Mouse (Mus musculus) cerebellum, adult (tissue): ENCODE results near the gene Mfsd4a.
A peak's percentile ranks its signal among the peaks of the same experiment; 100 is the strongest.

Experiments
- ATAC-seq: cut with Nextera tagmentation; 2 replicates; pipeline ENCODE4 v1.9.2; 2017; ENCODE audit warnings: mild to moderate bottlenecking, moderate library complexity, mixed read lengths; ENCODE audit not compliant: insufficient number of reproducible peaks, low FRiP score, low TSS enrichment

Gene Mfsd4a

GRCm38 (mm10) chr1:132070659-132071058, 2.8 kb upstream of the Mfsd4a start:
- ATAC-seq, result no peak

DNA sequence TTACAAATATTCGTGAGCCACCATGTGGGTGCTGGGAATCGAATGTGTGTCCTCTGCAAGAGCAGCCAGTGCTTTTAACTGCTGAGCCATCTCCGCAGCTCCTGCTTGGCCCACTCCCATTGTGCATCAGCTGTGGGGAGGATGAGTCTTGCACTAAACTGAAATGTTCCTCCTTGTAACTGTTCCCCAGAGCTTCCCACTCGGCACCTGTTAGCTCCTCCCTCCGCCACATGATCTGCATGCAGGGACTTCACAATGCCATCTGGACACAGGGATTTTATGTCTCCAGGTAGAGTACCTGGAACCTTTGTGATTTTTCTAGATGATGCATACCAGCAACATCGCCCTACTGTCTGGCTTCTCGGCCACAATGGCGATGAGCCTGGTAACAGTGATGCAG, 1.6 kb upstream of the Mfsd4a start:
- ATAC-seq, result no peak

GRCm38 (mm10) chr1:132065475-132066172, 2.2 kb downstream of the Mfsd4a start:
- no peak for ATAC-seq

DNA sequence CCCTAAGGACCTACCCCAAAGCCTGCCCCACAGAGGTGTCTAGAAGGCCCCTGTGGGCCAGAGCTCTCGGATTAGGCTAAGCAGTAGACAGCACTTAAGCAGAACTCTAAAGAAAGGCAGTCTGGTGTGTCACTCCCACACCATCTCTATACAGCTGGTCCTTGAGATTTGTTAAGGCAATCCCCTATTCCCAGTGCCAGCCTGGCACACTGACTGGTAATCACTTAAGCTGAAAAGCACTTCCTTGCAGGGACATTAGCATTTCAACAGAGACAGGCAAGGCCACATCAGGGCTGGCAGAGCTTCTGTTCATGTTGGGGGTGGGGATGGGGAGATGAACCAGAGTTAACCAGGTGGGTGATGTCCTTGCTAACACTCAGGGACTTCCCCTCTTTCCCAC, 2.9 kb downstream of the Mfsd4a start:
- ATAC-seq, result no peak

DNA sequence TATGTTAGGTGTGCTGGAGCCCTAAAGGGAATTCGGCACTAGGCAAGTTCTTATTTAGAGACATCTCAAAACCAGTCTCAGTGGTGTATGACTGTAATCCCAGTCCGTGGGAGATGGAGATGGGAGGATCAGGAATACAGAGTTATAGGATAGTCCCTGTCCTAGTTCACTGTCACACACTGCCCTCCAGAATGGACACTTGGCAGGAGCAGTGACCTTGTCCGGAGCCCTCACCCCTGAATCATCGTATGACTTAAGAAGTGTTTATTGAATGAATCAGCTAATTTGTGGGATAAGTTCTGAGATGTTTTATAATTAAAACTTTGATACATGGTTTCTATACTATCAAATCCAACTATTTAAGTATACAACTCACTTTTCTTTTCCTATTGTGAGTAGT, 4.8 kb downstream of the Mfsd4a start:
- ATAC-seq, result no peak

GRCm38 (mm10) chr1:132061750-132062541, 5.9 kb downstream of the Mfsd4a start:
- no peak for ATAC-seq

- no peak for ATAC-seq
Measured at GRCm38 (mm10) chr1:132060036-132060769, 7.7 kb downstream of the Mfsd4a start.

DNA sequence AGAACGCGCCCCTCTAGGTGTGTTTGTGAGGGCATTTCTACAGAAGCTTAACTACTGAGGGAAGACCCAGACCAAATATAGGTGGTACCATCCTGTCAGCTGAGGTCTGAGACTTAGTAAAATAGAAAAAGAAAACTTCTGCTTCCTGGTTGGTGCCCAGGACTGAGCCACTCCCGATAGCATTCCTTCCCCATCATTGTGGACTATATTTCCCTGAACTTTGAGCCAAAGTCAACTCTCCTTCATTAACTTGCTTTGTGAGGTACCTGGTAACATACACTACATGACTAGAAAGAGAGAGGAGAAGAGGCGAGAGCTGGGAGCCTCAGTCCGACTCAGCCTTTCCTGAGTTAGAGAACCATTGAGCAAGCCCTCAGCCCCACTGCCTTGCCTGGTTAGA, 9.3 kb downstream of the Mfsd4a start:
- ATAC-seq, result no peak

DNA sequence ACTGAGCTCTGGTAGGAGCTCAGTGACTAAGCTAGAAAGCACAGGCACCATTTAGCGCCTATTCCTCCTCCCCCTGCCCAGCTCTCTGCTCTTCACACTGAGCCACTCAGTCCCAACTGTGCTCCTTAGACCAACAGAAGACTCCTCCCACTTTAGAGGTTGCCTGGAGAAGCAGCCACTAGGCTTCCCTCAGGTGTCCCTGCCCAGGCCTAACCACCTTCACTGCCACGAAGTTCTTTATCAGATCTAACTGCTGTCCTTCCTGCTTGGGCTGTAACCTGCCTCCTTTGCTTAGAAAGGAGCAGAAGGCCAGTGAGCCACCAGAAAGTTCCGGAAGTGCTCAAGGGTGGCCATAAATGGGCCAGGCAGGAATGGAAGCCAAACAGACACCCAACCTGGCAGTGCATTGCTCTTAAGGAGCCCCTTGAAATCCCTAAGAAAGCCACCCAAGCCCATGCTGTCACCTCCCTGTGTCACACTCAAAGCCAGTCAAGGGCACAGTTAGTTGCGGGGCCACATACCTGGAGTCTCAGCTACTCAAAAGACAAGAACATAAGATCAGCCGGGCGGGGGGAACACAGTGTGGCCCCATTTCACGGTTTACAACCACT, 12.7 kb downstream of the Mfsd4a start:
- no peak for ATAC-seq

- no peak for ATAC-seq
Measured at GRCm38 (mm10) chr1:132054387-132054786, 13.5 kb downstream of the Mfsd4a start.

DNA sequence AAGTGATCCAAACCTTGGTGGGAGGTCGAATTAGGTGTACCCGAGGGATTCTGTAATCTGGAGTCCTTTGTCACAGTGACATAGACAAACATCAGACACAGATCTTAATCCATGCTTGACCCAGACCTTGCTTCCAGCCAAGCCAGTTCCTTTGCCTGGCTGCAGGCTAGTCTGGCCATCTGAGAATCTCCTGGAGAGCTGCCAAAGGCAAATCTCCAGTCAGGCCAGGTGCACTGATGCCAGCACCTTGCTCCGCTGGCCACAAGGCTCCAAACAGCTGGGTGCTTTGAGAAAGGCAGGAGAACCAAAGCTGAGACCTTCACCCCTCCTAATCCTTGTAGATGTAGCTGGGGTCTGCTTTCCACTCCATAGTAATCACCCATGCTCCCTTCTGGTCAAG, 16.1 kb downstream of the Mfsd4a start:
- no peak for ATAC-seq

DNA sequence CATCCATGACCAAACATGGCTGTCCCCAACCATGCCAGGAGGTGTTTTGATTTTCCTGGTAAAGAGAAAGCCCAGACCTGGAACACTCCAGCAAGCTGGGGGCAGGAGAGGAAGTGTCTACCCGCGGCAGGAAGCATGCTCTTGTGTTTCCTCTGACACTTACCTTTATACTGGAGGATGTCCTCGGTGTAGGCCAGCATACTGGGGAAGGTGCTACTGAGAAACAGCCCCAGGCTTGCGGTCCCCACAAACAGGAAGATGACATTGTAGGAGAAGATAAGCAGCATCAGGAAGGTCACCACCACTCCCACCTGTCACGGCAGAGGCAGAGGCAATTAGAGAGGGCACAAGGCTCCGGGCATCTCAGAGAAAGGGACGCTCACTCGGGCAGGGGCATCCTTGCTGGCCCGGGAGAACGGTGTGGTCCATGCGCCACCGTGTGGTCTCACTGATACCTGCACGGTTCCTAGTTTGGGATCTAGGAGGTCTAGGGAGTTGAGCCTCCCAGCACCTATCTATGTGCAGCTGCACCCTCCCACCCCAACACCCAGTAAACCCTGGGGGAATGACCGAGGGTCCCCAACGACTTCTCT, 21.6 kb downstream of the Mfsd4a start:
- peak; percentile 72 for ATAC-seq

DNA sequence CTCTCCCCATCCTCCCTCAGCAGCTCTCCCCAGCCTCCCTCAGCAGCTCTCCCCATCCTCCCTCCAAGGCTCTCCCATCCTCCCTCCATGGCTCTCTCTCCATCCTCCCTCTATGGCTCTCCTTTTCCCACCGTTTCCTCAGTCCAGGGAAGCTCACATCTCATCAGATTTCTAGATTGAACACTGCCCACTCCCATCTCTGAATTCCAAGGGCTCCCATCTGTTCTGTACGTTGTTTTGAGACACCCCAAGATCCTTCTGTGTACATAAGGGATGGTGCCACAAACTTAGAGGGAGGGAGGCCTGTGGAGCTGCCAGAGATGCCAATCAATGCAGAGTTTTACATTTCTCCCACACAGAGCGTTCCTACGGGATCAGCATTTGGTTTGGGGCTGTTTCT, 24.1 kb downstream of the Mfsd4a start:
- no peak for ATAC-seq

- ATAC-seq, result no peak
Measured at GRCm38 (mm10) chr1:132040201-132040621, 27.7 kb downstream of the Mfsd4a start.

DNA sequence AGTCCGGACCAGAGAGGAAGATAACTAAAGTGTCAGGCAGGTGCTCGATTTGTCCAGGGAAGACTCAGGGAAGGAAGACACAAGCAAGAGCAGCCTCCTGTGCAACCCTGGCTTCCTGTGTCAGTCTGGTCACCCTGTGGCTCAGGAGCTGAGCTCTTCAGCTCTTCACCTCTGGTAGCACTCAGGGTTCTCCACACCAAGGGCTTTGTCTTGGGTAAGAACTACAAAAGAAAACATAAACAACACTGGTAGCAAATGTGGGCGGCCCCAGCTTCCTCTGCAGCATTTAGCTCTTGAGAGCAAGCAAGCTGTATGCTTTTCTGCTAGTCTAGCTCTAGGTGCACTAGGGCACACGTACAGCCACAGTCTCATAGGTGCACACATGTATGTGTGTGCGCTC, 29.1 kb downstream of the Mfsd4a start:
- no peak for ATAC-seq

DNA sequence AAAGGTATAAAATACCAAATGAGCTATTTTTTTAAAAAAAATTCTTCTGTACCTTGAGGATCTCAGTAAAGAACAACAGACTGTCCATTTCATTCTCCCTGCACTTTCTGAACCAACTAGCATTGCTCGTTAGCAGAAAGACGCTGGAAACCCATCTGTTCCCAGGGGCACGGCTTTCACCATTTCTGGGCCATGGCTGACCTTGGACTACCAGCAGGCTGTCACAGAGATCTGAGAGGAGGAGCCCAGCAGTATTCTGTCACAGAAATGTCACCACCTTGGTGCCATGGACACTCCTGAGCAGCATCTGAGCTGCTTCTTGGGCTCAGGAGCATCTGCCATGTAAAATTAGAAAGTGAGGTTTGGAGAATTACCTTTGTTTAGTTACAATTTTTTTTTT, 30.1 kb downstream of the Mfsd4a start:
- ATAC-seq, result no peak

GRCm38 (mm10) chr1:132032172-132032571, 35.7 kb downstream of the Mfsd4a start:
- no peak for ATAC-seq

DNA sequence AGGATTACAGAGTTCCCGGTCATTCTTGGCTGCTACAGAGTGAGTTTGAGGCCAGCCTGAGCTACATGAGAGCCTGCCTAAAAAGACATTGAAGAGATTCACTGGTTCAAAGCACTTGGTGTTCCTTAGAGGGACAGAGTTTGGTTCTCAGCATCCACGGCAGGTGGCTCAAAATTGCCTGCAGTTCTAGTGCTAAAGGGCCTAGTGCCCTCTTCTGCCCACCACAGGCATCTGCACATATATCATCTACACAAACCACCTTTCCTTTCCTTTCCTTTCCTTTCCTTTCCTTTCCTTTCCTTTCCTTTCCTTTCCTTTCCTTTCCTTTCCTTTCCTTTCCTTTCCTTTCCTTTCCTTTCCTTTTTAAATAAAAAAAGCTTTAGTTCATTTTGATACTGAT, 37.3 kb downstream of the Mfsd4a start:
- ATAC-seq, result no peak

DNA sequence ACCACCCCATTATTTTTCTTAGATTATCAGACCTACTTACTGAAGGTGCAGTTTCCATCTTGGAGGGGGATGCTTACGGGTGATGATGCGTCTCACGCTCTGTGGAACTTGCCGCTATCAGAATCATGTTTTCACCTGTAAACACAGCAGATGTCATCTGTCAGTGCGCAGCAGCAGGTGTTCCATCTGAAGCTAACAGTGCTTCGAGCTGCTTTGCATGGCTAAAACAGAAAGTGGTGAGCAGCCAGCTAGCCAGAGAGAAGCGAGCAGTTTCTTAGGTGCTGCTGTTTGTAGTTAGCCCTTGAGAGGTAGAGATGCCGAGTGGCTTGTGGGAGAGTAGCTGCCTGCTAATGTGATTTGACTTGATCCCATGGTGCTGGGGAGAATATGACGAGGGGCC, 39.4 kb downstream of the Mfsd4a start:
- ATAC-seq, result no peak

- no peak for ATAC-seq
Measured at GRCm38 (mm10) chr1:132027978-132028377, 39.9 kb downstream of the Mfsd4a start.
